Mouse (Mus musculus): Measurements from ENCODE around the gene Plekha4. TPM values are rescaled to one million over a fixed set of nuclear protein-coding genes. Genes with fewer than 3 reads are reported as not detected.

Gene Plekha4
- total and polyA plus RNA-seq, 2 experiments from 2014 or later: 1.2 to 2.9 TPM

DNA sequence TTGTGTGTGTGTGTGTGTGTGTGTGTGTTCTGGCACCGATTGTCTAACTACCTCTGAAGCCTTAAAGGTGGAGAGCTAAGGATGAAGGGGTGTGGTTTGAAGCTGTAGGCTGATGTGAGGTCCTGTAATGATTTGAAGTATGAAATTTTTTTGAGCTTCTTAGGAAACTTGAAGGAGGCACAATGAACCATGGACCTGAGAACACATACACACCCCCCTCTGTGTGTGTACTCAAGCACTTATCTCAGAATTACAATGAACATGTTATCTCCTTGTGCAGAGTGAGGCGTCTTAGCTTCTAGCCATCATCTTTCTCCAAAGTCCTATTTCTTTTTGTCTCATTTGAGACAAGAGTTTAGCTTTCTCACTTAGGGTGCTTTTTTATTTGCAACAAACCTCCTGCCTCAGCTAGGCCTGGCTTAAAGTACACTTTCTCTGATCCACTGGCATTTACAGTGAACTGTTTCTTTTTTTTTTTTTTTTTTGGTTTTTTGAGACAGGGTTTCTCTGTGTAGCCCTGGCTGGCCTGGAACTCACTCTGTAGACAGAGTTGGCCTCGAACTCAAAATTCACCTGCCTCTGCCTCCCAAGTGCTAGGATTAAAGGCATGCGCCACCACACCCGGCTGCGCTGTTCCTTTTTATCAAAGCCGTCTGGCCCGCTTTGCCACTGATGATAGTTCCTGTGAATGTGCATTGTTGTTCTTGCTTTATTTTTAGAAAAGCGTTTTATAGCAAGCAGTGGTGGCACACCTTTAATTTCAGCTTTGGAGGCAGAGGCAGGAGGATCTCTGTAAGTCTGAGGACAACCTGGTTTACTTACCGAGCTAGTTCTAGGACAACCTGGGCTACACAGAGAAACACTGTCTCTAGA, 42.7 kb downstream of the Plekha4 start:
- no peaks in the 10 kb centered on the region for H3K9me3 ChIP-seq (ENCODE audit: low read length)
- H3K9ac ChIP-seq: no peak overlapping the region
- peak overlapping the region; percentile 44 for H3K4me3 ChIP-seq (ENCODE audit: low read depth, low read length)
- WGBS: 79% methylated on average over 10 of the region's 10 CpGs
- no peaks in the 10 kb centered on the region for H3K27me3 ChIP-seq (ENCODE audit: insufficient read depth, low read length)
- peaks cover 22% of the 10 kb centered on the region for H3K4me1 ChIP-seq (ENCODE audit: insufficient read depth)
- peak overlapping the region; percentile 66 for H3K27ac ChIP-seq (ENCODE audit: low read depth, low read length)
- DNase-seq: no peak
- TF ChIP-seq CTCF (IDR thresholded peaks at IDR 0.05; ENCODE audit: low read depth): no peak
- peak overlapping the region; percentile 67 for H3K4me2 ChIP-seq (ENCODE audit: low read depth)
- no peak for ATAC-seq
- H3K36me3 ChIP-seq (ENCODE audit: insufficient read depth): no peaks in the 10 kb centered on the region

DNA sequence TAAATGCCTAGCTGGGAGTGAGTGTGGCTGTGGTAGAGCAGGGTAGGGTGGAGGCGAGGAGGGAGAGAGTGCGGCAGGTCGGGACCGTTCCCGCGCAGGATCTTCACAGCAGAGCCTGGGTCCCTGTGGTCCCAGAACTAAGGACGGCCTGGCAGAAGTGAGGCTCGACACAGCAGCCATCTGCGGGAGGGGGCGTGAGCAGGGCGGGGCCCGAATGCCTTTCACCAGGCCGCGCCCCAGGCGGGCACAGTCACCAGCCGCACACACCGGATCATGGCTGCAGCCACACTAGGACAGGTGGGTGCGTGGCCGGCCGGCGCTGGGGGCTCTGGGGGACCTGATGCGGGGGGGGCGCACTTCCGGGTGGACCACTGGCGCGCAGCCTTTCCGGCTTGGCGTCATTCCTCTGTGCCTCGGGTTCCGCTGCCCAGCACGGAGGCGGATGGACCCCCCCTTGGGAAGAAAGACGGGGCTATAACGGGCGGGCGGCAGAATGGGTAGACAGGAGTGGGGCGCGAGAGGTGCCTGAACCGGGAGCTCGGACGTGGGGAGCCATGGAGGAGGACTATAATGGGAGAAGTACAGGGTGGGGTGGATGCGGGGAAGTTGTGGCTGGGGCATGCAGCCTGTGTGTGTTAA, 44.1 kb downstream of the Plekha4 start, which contains the start of gene Bcat2:
TSS of gene Bcat2 (plus strand) at position 51 of the 639 bp plus-strand sequence.
- peak within 1 kb of the TSS; percentile 85 for H3K27ac ChIP-seq (ENCODE audit: low read depth, low read length)
- H3K36me3 ChIP-seq (ENCODE audit: insufficient read depth): no peaks in the 10 kb centered on the region
- no peaks in the 10 kb centered on the region for H3K27me3 ChIP-seq (ENCODE audit: insufficient read depth, low read length)
- no peaks in the 10 kb centered on the region for H3K9me3 ChIP-seq (ENCODE audit: low read length)
- DNase-seq: peak; percentile 81
- TF ChIP-seq CTCF (IDR thresholded peaks at IDR 0.05; ENCODE audit: low read depth): no peak
- peaks cover 22% of the 10 kb centered on the region for H3K4me1 ChIP-seq (ENCODE audit: insufficient read depth)
- WGBS: 2% methylated on average over 39 of the region's 42 CpGs
- peak within 1 kb of the TSS; percentile 67 for H3K4me2 ChIP-seq (ENCODE audit: low read depth)
- H3K9ac ChIP-seq: peak within 1 kb of the TSS; percentile 90
- peak within 1 kb of the TSS; percentile 58 for H3K4me3 ChIP-seq (ENCODE audit: low read depth, low read length)
- peak; percentile 57 for ATAC-seq

DNA sequence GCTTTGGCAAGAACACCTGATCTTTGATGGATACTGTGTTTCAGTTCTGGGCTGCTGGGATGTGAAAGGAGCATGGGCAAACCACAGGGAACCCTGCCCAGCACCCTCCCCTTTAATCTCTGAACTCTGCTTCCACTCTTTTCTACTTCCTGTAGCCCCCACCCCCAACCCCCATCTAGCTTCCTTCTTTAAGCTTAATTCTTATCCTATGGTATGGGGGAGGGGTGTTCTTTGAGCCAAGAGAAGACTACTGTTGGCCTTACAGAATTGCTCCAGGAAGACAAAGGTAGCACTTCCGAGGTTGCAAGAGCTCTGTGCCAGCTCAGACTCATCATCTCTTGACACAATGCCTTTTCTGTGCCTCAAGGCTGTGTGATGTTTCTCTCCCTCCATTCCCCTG, 45.8 kb downstream of the Plekha4 start:
- no peak overlapping the region for H3K9ac ChIP-seq
- WGBS: 33% methylated on average over 1 of the region's 1 CpGs
- no peaks in the 10 kb centered on the region for H3K27me3 ChIP-seq (ENCODE audit: insufficient read depth, low read length)
- peaks cover 8% of the 10 kb centered on the region; the same call in 1 of the 2 replicates for H3K36me3 ChIP-seq (ENCODE audit: insufficient read depth)
- ATAC-seq: no peak
- H3K4me1 ChIP-seq (ENCODE audit: insufficient read depth): peaks cover 22% of the 10 kb centered on the region
- TF ChIP-seq CTCF (IDR thresholded peaks at IDR 0.05; ENCODE audit: low read depth): no peak
- no peak overlapping the region for H3K4me3 ChIP-seq (ENCODE audit: low read depth, low read length)
- H3K27ac ChIP-seq (ENCODE audit: low read depth, low read length): no peak overlapping the region
- no peak for DNase-seq
- no peak overlapping the region for H3K4me2 ChIP-seq (ENCODE audit: low read depth)
- no peaks in the 10 kb centered on the region for H3K9me3 ChIP-seq (ENCODE audit: low read length)

DNA sequence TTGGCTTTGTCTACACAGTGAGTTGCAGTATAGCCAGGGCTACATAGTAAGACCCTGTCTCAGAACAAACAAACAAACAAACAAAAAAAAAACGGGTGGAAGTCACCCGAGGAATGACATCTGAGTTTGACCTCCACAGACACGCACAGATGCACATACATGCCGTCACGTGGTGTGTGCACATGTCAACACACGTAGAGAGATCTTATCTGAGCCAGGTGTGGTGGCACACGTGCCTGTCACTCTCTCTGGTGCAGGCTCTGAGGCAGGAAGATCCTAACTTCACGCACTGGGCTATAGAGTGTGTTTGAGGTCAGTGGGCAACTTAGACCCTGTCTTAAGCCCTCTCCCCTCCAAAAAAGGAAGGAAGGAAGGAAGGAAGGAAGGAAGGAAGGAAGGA, 47.8 kb downstream of the Plekha4 start:
- WGBS: 80% methylated on average over 8 of the region's 8 CpGs

DNA sequence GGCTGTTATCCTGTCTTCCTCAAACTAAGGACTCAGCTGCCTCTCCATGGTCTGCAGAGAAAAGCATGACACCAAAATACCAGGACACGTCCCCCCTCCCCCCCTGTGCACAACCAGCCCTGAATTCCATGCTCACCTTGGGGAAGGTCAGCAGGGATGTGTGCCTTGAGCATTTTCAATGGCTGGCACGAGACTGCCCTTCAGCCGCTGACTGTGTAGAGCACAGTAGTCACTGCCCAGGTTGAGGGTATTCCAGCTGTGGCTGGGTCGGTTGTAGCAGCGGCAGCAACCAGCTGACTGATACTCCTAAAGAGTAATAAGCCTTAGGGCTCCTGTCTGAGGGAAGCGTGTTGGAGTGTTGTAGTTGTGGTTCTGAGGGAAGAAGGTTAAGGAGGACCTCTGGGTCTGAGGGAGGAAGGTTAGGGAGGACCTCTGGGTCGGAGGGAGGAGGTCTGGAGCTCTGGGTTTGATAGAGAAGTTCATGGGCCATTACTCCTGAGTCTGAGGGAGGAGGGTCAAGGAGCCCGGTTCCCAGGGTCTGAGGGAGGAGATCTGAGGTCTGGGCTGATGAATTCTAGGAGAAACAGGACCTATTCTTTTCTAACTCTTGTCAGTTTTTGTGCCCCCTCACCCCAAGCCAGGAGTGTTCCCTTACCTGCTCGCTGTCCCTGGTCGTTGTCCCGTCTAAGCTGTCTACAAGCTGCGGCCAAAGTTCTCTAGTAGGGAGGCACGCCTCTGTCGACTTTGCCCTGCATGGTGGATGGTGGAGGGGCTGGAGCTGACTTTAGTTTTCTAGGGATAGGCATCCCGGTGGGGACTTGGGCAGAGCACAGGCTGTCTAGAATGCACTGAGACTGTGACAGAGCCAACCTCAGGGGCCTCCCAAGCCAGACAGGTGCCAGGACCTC, 48.6 kb downstream of the Plekha4 start:
- WGBS: 87% methylated on average over 15 of the region's 15 CpGs
- ATAC-seq (no peak), DNase-seq (no peak)
- no peak overlapping the region for H3K4me2 ChIP-seq (ENCODE audit: low read depth)
- peaks cover 14% of the 10 kb centered on the region for H3K4me1 ChIP-seq (ENCODE audit: insufficient read depth)
- no peak overlapping the region for H3K27ac ChIP-seq (ENCODE audit: low read depth, low read length)
- H3K27me3 ChIP-seq (ENCODE audit: insufficient read depth, low read length): no peaks in the 10 kb centered on the region
- no peak for TF ChIP-seq CTCF (IDR thresholded peaks at IDR 0.05; ENCODE audit: low read depth)
- H3K4me3 ChIP-seq (ENCODE audit: low read depth, low read length): no peak overlapping the region
- H3K36me3 ChIP-seq (ENCODE audit: insufficient read depth): peaks cover 8% of the 10 kb centered on the region; the same call in 1 of the 2 replicates
- H3K9ac ChIP-seq: no peak overlapping the region
- no peaks in the 10 kb centered on the region for H3K9me3 ChIP-seq (ENCODE audit: low read length)

More for the DNA sequence above, 47.8 kb downstream of the Plekha4 start:
- Histone ChIP-seq H3K4me1 (ENCODE audit: insufficient read depth) (peaks cover 15% of the 10 kb centered on the region), H3K4me3 (ENCODE audit: low read depth, low read length) (no peak overlapping the region), H3K9me3 (ENCODE audit: low read length) (no peaks in the 10 kb centered on the region), H3K27ac (ENCODE audit: low read depth, low read length) (no peak overlapping the region), H3K27me3 (ENCODE audit: insufficient read depth, low read length) (no peaks in the 10 kb centered on the region), H3K9ac (no peak overlapping the region), H3K4me2 (ENCODE audit: low read depth) (no peak overlapping the region), H3K36me3 (ENCODE audit: insufficient read depth) (peaks cover 8% of the 10 kb centered on the region; the same call in 1 of the 2 replicates)
- no peak for DNase-seq
- no peak for TF ChIP-seq CTCF (IDR thresholded peaks at IDR 0.05; ENCODE audit: low read depth)
- no peak for ATAC-seq

DNA sequence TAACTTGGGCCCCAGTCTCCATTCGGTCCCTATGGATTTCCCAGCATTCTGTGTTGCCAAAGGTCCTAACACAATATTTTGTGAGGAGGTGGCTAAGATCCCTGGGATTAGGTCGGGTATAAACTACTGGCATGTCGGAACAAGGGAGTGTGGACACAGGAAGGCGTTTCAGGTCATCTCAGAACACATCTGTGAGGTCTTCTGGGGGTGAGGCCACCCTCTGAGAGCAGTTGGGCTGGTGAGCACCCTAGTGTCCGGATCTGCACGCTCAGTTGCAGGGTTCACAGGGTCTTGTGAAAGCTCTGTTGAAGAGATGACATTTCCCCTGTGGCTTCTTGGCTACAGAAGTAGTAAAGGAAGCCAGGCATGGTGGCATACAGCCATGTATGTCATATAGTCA, 59.8 kb downstream of the Plekha4 start:
- no peaks in the 10 kb centered on the region for H3K9me3 ChIP-seq (ENCODE audit: low read length)
- WGBS: 90% methylated on average over 6 of the region's 6 CpGs
- H3K4me2 ChIP-seq (ENCODE audit: low read depth): no peak overlapping the region
- H3K9ac ChIP-seq: no peak overlapping the region
- no peaks in the 10 kb centered on the region for H3K27me3 ChIP-seq (ENCODE audit: insufficient read depth, low read length)
- DNase-seq (no peak), ATAC-seq (no peak)
- TF ChIP-seq CTCF (IDR thresholded peaks at IDR 0.05; ENCODE audit: low read depth): no peak
- H3K4me1 ChIP-seq (ENCODE audit: insufficient read depth): no peaks in the 10 kb centered on the region
- no peak overlapping the region for H3K4me3 ChIP-seq (ENCODE audit: low read depth, low read length)
- peaks cover 28% of the 10 kb centered on the region for H3K36me3 ChIP-seq (ENCODE audit: insufficient read depth)
- no peak overlapping the region for H3K27ac ChIP-seq (ENCODE audit: low read depth, low read length)
